Mouse (Mus musculus) CD4-positive naive resting alpha-beta T cell, adult 57 days (primary cell): Measurements from ENCODE around the gene Mafg. TPM values are rescaled to one million over a fixed set of nuclear protein-coding genes. Genes with fewer than 3 reads are reported as not detected.

Experiments
- total RNA-seq: library from RNA; stranded (reverse); gene quantifications from one replicate; pipeline ENCODE4 v1.2.4, GENCODE M21; 2023

Mafg gene
- 39.8 TPM for total RNA-seq

DNA sequence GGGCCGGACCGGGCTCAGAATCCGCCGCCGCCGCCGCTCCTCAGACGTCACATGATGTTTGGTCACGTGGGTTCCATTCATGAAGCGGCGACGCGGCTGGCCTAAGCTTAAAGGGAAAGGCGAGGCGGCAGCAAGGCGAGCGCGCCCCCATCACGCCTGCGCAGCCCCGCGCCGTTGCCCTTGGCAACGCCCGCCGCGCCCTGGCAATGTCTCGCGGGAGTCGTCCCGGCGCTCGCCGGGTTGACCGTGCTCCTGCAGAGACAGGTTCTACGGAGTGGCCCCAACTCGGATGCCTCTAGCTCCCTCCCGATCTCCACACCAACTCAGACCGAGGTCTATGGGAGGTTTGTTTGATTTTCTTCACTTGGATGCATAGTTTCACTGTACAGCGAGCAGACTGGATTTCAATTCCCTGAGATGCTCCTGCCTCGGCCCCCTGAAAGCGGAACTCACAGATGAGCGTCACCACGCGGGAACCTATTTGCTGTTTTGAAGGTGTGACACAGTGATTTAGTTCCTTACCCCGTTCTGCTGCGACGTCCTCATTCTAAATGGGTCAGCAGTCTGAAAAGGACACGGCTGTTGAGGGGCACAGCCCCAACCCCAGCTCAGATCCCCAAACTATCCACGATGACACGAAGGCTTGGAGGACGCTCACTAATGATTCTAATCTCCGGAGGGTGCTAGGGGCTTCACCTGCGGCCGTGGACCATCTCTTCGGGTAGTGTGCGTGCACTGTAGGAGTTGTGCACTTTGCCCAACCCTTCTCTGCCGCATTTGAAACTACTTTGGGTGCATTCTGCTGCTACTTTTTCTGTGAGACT is at the start of gene Mafg:
Gene Mafg (minus strand): TSS at position 81 of the 824 bp plus-strand sequence.

DNA sequence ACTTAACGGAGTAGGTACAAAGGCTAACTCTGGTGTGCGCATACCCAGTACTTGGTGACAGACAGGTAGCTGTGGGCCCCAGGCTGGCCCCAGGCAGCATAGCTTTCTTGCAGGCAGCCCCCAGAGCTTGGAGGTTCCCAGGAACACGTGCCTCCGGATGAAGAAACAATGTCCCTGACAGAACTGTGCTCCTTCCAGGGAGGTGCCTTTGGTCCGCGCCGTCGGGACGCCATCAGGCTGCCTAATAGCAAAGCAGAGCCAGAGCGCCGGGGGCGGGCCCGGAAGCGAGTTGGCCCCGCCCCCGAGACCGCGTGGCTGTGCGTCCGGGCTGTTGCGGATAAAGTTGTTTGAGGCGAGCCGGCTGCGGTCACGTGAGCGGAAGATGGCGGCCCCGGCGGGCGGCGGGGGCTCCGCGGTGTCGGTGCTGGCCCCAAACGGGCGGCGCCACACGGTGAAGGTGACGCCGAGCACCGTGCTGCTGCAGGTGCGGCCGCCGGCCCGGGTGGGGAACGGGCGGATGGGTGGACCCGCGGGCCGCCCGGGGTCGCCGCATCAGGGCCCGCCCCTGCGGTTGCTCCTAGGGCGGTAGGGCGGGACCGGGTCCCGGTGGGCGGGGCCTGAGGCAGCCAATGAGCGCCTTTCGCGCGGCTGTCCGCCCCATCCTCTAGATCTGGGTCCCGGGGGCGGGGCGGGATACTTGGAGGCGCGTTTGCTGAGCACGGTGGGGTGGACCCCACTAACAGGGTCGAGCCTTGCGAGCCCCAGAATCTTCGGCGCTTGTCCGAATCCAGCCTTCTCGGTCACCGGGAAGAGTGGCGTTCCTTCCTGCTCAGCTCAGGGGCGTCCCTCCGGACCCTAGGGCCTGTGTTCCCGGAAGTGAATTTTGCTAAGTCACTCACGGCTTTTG is 39.5 kb upstream of the Mafg start, which contains the start of gene Aspscr1:
Gene Aspscr1 (plus strand): TSS at position 287 of the 907 bp plus-strand sequence.

GRCm38 (mm10) chr11:120661076-120661460 is 27.7 kb upstream of the Mafg start, which contains the start of gene Notum:
Gene Notum (minus strand): TSS chr11:120661175.

DNA sequence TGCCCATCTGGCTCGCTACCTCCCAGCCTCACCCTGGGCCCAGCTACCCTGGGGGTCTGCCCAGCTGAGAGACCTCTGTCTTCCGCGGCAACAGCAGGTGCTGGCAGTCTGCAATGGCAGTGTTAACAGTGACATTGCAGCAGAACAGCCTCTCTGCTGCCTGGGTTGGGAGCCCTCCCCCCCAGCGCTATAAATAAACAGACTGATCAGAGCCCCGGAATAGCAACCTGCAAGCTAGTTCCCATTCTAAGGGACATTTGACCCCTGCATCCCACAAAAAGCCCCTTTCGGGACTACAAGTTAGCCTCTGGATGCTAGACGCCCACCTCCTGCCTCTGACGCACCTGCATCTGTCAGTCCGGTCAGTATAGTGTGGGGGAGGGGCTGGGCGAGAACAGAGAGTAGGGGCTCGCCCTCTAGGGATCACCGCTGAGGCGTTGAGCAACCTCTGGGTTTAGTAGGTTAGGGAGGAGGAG is 14.6 kb upstream of the Mafg start, which contains the start of gene Myadml2:
Gene Myadml2 (minus strand): TSS at position 158 of the 476 bp plus-strand sequence.

GRCm38 (mm10) chr11:120643601-120643987 is 10.2 kb upstream of the Mafg start, which contains the start of gene Pycr1:
Gene Pycr1 (minus strand): TSS chr11:120643769.

GRCm38 (mm10) chr11:120625152-120625775 is 8.1 kb downstream of the Mafg start, which contains the start of gene Sirt7:
Gene Sirt7 (minus strand): TSS chr11:120625240.

GRCm38 (mm10) chr11:120617519-120618112 is 15.8 kb downstream of the Mafg start, which contains the start of gene Pcyt2:
Gene Pcyt2 (minus strand): TSS chr11:120617936.

DNA sequence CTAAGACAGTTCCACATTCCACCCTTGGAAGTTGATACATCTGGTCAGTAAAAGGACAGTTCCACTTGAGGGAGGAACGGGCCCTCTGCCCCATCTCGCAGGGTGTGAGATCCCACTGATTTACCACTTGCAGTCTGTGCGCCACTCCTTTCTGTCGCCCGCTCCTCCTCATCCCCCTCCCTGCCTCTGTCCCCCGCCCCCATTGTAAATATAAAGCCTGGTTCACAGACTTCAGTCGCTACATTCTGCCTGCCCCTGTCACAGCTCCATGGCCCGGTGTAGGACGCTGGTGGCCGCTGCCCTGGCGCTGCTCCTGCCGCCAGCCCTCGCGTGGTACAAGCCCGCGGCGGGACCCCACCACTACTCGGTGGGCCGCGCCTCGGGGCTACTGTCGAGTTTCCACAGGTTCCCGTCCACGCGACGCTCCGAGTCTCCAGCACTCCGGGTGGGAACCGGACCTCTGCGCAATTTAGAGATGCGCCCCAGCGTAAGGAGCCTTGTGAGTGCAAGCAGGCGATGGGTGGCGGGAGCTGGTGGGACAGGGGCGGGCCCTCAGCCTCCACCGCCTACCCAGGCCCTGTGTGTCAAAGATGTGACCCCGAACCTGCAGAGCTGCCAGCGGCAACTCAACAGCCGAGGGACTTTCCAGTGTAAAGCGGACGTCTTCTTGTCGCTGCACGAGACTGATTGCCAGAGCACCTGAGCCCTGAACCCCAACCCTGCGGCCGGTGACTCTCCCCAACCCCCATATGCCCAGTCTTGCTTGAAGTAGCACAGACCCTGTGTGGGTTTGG is 25.0 kb downstream of the Mafg start, which contains the start of gene Npb:
Gene Npb (plus strand): TSS at position 237 of the 794 bp plus-strand sequence.

DNA sequence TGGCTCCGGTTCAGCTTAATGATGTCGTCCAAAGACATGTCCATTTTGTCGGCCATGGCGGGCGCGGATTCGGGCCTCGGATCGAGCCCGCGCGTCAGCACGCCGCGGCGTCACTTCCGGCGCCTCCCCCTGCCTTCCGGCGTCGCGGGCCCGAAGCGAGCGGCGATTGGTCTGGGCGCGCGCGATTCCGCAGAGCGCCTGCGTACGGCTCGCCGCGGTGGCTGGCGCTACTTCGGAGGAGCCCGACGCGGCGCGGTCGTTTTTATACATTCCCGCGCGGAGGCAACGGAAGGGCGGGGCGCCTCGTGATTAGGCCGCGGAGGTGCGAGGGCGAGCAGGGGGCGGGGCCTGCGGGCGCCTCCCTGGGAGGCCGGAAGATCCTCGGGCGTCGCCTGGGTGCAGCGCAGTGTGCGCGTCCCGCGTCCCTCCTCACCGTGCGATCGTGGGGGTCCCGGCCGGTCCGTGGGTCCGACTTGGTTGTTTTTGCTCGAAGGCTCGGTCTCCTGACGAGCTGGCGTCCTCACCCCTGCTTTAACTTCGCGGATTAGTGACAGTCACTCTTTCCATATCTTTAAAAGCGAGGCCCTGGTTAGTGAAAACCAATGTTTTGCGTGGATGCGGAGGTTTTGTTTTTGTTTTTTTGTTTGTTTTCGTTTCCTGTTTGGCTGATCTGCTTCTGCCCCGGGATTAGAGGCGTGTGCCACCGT is 35.0 kb downstream of the Mafg start, which contains the start of the genes Alyref and Anapc11:
Gene Alyref (minus strand): TSS at position 83 of the 707 bp plus-strand sequence.
Gene Anapc11 (plus strand): TSS at position 139 of the 707 bp plus-strand sequence.

GRCm38 (mm10) chr11:120581490-120582267 is 51.7 kb downstream of the Mafg start, which contains the start of gene Arhgdia:
Gene Arhgdia (minus strand): TSS chr11:120581624.

Other genes with a start within 250 kb of the Mafg start
- 55.1 TPM for gene Nploc4, start 195.9 kb downstream of the Mafg start, total RNA-seq
- gene Tspan10, start 191.0 kb downstream of the Mafg start, total RNA-seq: 46.6 TPM
- gene Pde6g, start 180.1 kb downstream of the Mafg start, total RNA-seq: 0.80 TPM
- gene Oxld1, start 175.5 kb downstream of the Mafg start, total RNA-seq: 7.1 TPM
- 32.2 TPM for gene Ccdc137, start 175.5 kb downstream of the Mafg start, total RNA-seq
- 13.4 TPM for gene Arl16, start 166.0 kb downstream of the Mafg start, total RNA-seq
- 28.5 TPM for gene Mrpl12, start 149.0 kb downstream of the Mafg start, total RNA-seq
- 9.7 TPM for gene Slc25a10, start 141.8 kb downstream of the Mafg start, total RNA-seq
- gene Gcgr, start 102.9 kb downstream of the Mafg start, total RNA-seq: not detected
- 36.1 TPM for gene Mcrip1, start 83.9 kb downstream of the Mafg start, total RNA-seq
- gene Ppp1r27, start 82.5 kb downstream of the Mafg start, total RNA-seq: not detected
- 123 TPM for gene P4hb, start 60.3 kb downstream of the Mafg start, total RNA-seq
- 404 TPM for gene Arhgdia, start 52.0 kb downstream of the Mafg start, total RNA-seq
- gene Alyref, start 35.2 kb downstream of the Mafg start, total RNA-seq: 109 TPM
- gene Anapc11, start 35.2 kb downstream of the Mafg start, total RNA-seq: 71.8 TPM
- gene Npb, start 25.1 kb downstream of the Mafg start, total RNA-seq: 3.8 TPM
- 153 TPM for gene Pcyt2, start 15.7 kb downstream of the Mafg start, total RNA-seq
- gene Sirt7, start 8.4 kb downstream of the Mafg start, total RNA-seq: 131 TPM
- 1.2 TPM for gene Pycr1, start 10.2 kb upstream of the Mafg start, total RNA-seq
- gene Myadml2, start 14.6 kb upstream of the Mafg start, total RNA-seq: not detected
- not detected for gene Notum, start 27.6 kb upstream of the Mafg start, total RNA-seq
- 126 TPM for gene Aspscr1, start 39.4 kb upstream of the Mafg start, total RNA-seq
- gene Cenpx, start 80.1 kb upstream of the Mafg start, total RNA-seq: 37.5 TPM
- gene Lrrc45, start 80.3 kb upstream of the Mafg start, total RNA-seq: 33.3 TPM
- gene Rac3, start 87.9 kb upstream of the Mafg start, total RNA-seq: 1.1 TPM
- gene Dcxr, start 93.7 kb upstream of the Mafg start, total RNA-seq: 0.65 TPM
- not detected for gene Cbr2, start 98.5 kb upstream of the Mafg start, total RNA-seq
- gene Hmga1b, start 129.2 kb upstream of the Mafg start, total RNA-seq: 30.9 TPM
- gene Rfng, start 150.6 kb upstream of the Mafg start, total RNA-seq: 12.4 TPM
- gene Gps1, start 150.7 kb upstream of the Mafg start, total RNA-seq: 64.3 TPM
- 61.8 TPM for gene Dus1l, start 162.8 kb upstream of the Mafg start, total RNA-seq
- gene Fasn, start 190.9 kb upstream of the Mafg start, total RNA-seq: 160 TPM